Mouse (Mus musculus) intestine, embryonic 16.5 days (tissue): ENCODE measurements at regions not wholly inside any gene's neighbourhood (a gene's known extent, or its start where the extent isn't known, plus 50 kb on each side); places are given as distances from the start of the nearest gene placed in this dataset.

Source experiments
- ATAC-seq: fragments of 200-750 bp; cut with Nextera tagmentation; 2 replicates; pipeline ENCODE4 v1.8.0; 2017; ENCODE audit warnings: moderate TSS enrichment, moderate library complexity
- H3K27ac ChIP-seq: fragments of 300-500 bp; sonication (generic); 2 replicates; pipeline ENCODE4 v1.5.1; 2014; ENCODE audit warnings: mild to moderate bottlenecking, low read length
- H3K27me3 ChIP-seq: fragments of 300-500 bp; sonication (generic); replicated peaks from 2 replicates; pipeline ENCODE4 v1.6.1; 2014; ENCODE audit warnings: low read length, control low read depth, mixed read lengths; ENCODE audit not compliant: control insufficient read depth, insufficient read depth
- H3K36me3 ChIP-seq: fragments of 300-500 bp; sonication (generic); 2 replicates; pipeline ENCODE4 v1.6.1; 2014; ENCODE audit warnings: low read length, control low read depth; ENCODE audit not compliant: control insufficient read depth, insufficient read depth
- H3K4me1 ChIP-seq: fragments of 300-500 bp; sonication (generic); 2 replicates; pipeline ENCODE4 v1.6.1; 2014; ENCODE audit warnings: low read length, control low read depth, mixed read lengths; ENCODE audit not compliant: control insufficient read depth, insufficient read depth
- H3K4me2 ChIP-seq: fragments of 300-500 bp; sonication (generic); 2 replicates; pipeline ENCODE4 v1.6.1; 2014; ENCODE audit warnings: low read depth, low read length, control low read depth
- H3K4me3 ChIP-seq: fragments of 300-500 bp; sonication (generic); 2 replicates; pipeline ENCODE4 v1.5.1; 2014; ENCODE audit warnings: mild to moderate bottlenecking, low read length
- H3K9ac ChIP-seq: fragments of 300-500 bp; sonication (generic); 2 replicates; pipeline ENCODE4 v1.6.1; 2014; ENCODE audit warnings: low read depth, low read length
- H3K9me3 ChIP-seq: fragments of 300-500 bp; sonication (generic); 2 replicates; pipeline ENCODE4 v1.6.1; 2016; ENCODE audit warnings: low read length, control low read depth; ENCODE audit not compliant: control insufficient read depth
- WGBS: fragments of 180-500 bp; shearing (Covaris S2); extraction: QIAGEN DNeasy Blood & Tissue Kit; methylation state at CpG from one replicate; pipeline ENCODE4 v1.1.7; 2014; 5-methylcytosine and 5-hydroxymethylcytosine counted together

DNA sequence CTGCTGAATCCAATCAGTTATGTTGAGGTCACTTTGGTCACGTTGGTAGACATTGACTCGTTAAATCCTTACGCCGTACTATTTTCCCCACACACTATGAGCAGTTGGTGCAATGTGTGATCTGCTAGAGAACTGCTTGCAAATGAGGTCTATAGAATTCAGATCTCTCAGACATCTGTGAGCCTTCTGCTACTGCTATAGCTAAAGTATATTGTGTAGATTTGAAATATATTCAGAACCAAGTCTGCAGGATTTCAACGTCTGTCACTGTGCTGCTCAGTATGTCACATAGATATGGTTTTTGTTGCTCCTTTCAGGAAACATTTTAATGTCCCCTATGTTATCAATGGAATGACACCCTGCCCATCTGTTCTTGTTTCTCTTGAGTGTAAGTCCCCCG, 182.4 kb upstream of the Car8 start:
- Histone ChIP-seq H3K27me3 (no peaks in the 10 kb centered on the region), H3K4me3 (no peak overlapping the region), H3K9me3 (no peaks in the 10 kb centered on the region), H3K36me3 (no peaks in the 10 kb centered on the region), H3K9ac (no peak overlapping the region), H3K27ac (no peak overlapping the region), H3K4me1 (no peaks in the 10 kb centered on the region), H3K4me2 (no peak overlapping the region)
- no peak for ATAC-seq
- 95% methylated on average over 6 of the region's 6 CpGs for WGBS

GRCm38 (mm10) chr4:8418374-8419031, 179.7 kb upstream of the Car8 start:
- Histone ChIP-seq H3K27ac (no peak overlapping the region), H3K4me2 (no peak overlapping the region), H3K9me3 (no peaks in the 10 kb centered on the region), H3K4me1 (no peaks in the 10 kb centered on the region), H3K4me3 (no peak overlapping the region), H3K36me3 (no peaks in the 10 kb centered on the region), H3K9ac (no peak overlapping the region), H3K27me3 (no peaks in the 10 kb centered on the region)
- ATAC-seq, result no peak
- 31% methylated on average over 1 of the region's 1 CpGs for WGBS

DNA sequence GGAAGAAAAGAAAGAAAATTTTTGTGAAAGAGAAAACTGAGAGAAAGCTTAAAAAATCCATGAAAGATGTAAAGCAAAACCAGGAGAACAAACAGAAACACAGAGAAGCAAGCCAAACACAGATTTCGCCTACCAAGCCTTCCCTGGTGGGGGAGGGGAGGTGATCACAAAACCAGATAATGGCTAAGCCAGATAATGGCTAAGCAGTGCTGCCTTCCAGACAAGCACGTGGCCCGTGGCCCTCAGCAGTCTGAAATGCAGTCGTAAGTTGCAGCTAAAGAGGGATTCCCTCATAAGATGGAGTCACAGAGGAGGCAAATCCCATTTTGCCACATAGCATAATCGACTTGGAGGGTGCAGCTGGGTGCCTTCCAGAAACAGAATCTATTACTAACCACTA, 179.0 kb upstream of the Car8 start:
- Histone ChIP-seq H3K4me2 (no peak overlapping the region), H3K27me3 (no peaks in the 10 kb centered on the region), H3K27ac (no peak overlapping the region), H3K4me3 (no peak overlapping the region), H3K9me3 (no peaks in the 10 kb centered on the region), H3K9ac (no peak overlapping the region), H3K4me1 (no peaks in the 10 kb centered on the region), H3K36me3 (no peaks in the 10 kb centered on the region)
- 48% methylated on average over 5 of the region's 5 CpGs for WGBS
- no peak for ATAC-seq

- H3K27me3 ChIP-seq, result no peaks in the 10 kb centered on the region
- no peaks in the 10 kb centered on the region for H3K9me3 ChIP-seq
- H3K4me3 ChIP-seq, result no peak overlapping the region
- no peak overlapping the region for H3K4me2 ChIP-seq
- H3K36me3 ChIP-seq, result no peaks in the 10 kb centered on the region
- no peak overlapping the region for H3K9ac ChIP-seq
- H3K4me1 ChIP-seq, result no peaks in the 10 kb centered on the region
- no peak overlapping the region for H3K27ac ChIP-seq
- no peak for ATAC-seq
Observed at GRCm38 (mm10) chr4:8413307-8413706, 174.5 kb upstream of the Car8 start.

- Histone ChIP-seq H3K4me3 (no peak overlapping the region), H3K36me3 (no peaks in the 10 kb centered on the region), H3K4me1 (no peaks in the 10 kb centered on the region), H3K4me2 (no peak overlapping the region), H3K9ac (no peak overlapping the region), H3K27me3 (no peaks in the 10 kb centered on the region), H3K9me3 (no peaks in the 10 kb centered on the region), H3K27ac (no peak overlapping the region)
- 95% methylated on average over 2 of the region's 2 CpGs for WGBS
- ATAC-seq, result no peak
Observed at GRCm38 (mm10) chr4:8400069-8400468, 161.2 kb upstream of the Car8 start.

- 60% methylated on average over 1 of the region's 1 CpGs for WGBS
- ATAC-seq, result no peak
- Histone ChIP-seq H3K27ac (no peak overlapping the region), H3K9me3 (no peaks in the 10 kb centered on the region), H3K9ac (no peak overlapping the region), H3K4me1 (no peaks in the 10 kb centered on the region), H3K4me2 (no peak overlapping the region), H3K4me3 (no peak overlapping the region), H3K27me3 (no peaks in the 10 kb centered on the region), H3K36me3 (no peaks in the 10 kb centered on the region)
Observed at GRCm38 (mm10) chr4:8399430-8399829, 160.6 kb upstream of the Car8 start.

- 48% methylated on average over 4 of the region's 4 CpGs for WGBS
- no peaks in the 10 kb centered on the region for H3K9me3 ChIP-seq
- no peaks in the 10 kb centered on the region for H3K36me3 ChIP-seq
- H3K4me2 ChIP-seq, result no peak overlapping the region
- H3K27ac ChIP-seq, result no peak overlapping the region
- ATAC-seq, result peak; percentile 59; the same call in 1 of the 2 replicates
- H3K9ac ChIP-seq, result no peak overlapping the region
- H3K27me3 ChIP-seq, result no peaks in the 10 kb centered on the region
- no peaks in the 10 kb centered on the region for H3K4me1 ChIP-seq
- no peak overlapping the region for H3K4me3 ChIP-seq
Observed at GRCm38 (mm10) chr4:8398969-8399368, 160.1 kb upstream of the Car8 start.

DNA sequence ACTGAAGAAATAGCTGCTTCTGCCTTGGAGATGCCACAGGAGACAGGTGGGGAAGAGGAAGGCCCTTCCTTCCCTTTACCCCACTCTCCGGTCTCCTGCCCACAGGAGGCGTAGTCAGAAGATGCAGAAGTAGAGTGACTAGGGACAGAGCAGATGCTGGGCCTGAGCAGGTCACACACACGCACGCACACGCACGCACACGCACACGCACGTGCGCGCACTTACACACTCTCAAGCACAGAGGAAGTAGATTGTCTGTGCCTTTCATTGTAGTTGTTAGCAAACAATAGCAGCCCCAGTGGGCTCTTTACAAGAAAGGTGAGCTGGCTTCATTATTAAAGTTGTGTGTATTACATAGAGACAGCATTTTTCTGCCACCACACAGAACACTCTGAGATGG, 144.3 kb upstream of the Car8 start:
- Histone ChIP-seq H3K27ac (no peak overlapping the region), H3K4me2 (no peak overlapping the region), H3K4me1 (no peaks in the 10 kb centered on the region), H3K9ac (no peak overlapping the region), H3K27me3 (no peaks in the 10 kb centered on the region), H3K9me3 (no peaks in the 10 kb centered on the region), H3K4me3 (no peak overlapping the region), H3K36me3 (no peaks in the 10 kb centered on the region)
- ATAC-seq, result no peak
- WGBS, result 93% methylated on average over 11 of the region's 11 CpGs

DNA sequence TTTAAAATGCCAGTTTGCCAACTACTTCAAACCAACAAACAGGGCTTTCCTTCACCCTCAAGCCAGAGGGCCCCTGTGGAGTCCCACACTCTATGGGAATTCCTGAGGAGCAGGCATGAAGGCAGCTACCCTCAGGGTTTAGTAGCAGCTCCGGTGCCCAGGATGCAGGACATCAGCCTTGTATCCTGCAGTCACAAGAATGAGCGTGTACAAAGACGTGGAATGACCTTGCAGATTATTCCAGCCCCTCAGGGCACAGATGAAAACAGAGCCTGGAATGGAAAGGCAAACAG, 143.2 kb upstream of the Car8 start:
- Histone ChIP-seq H3K27me3 (no peaks in the 10 kb centered on the region), H3K4me1 (no peaks in the 10 kb centered on the region), H3K36me3 (no peaks in the 10 kb centered on the region), H3K9me3 (no peaks in the 10 kb centered on the region), H3K4me2 (no peak overlapping the region), H3K9ac (no peak overlapping the region), H3K4me3 (no peak overlapping the region), H3K27ac (no peak overlapping the region)
- 80% methylated on average over 3 of the region's 3 CpGs for WGBS
- no peak for ATAC-seq

DNA sequence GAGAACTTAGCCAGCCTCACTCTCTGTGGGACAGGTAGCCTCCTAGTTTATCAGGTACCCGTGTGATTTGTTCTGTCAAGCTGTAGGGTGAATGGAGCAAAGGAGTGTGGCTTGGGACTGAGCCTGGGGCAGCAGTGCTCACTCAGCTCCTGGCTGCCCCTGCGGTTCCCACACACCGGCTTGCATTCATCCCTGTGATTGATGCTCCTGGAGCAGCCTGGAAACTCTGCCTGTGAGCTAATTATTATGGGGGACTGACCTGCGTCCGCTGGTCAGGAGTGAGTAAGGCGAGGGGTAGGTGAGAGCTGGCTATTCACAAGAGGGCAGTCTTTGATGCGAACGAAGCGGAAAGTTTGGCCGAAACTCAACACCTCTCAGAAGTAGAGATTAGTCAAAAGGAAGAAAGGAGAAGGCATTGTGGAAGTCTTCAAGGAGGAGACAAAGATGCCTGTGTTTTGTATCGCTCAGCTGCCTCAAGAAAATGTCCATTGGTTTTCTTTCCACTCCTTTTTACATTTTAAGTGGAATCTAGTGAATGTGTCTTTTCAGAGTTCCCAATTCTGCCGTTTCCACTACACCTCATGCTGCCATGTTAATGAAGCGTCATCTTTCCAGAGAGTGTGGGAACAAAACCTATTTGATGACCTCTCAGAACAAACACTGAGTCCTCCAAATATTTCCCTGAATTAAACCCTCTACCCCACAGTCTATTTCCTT, 142.7 kb upstream of the Car8 start:
- WGBS, result 46% methylated on average over 13 of the region's 13 CpGs
- Histone ChIP-seq H3K27ac (no peak overlapping the region), H3K36me3 (no peaks in the 10 kb centered on the region), H3K4me1 (no peaks in the 10 kb centered on the region), H3K9me3 (no peaks in the 10 kb centered on the region), H3K27me3 (no peaks in the 10 kb centered on the region), H3K4me3 (no peak overlapping the region), H3K9ac (no peak overlapping the region), H3K4me2 (no peak overlapping the region)
- no peak for ATAC-seq
